Mouse (Mus musculus) liver, postnatal 0 days (tissue): ENCODE measurements around the gene Spint4.

ENCODE experiments used
- CTCF ChIP-seq: sonication (generic); IDR thresholded peaks from 2 replicates; pipeline ENCODE4 v1.5.1; 2016; ENCODE audit warnings: antibody characterized with exemption, low read depth
- EP300 ChIP-seq: IDR thresholded peaks from 2 replicates; pipeline ENCODE4 v1.6.1; 2016; ENCODE audit warnings: antibody characterized with exemption, low read depth, mild to moderate bottlenecking

- TF ChIP-seq EP300 (no peak), CTCF (no peak)
Observed at GRCm38 (mm10) chr2:164748991-164749390, 50.7 kb downstream of the Spint4 start.
